Mouse (Mus musculus) neural tube, embryonic 13.5 days (tissue): ENCODE measurements at regions not wholly inside any gene's neighbourhood (a gene's known extent, or its start where the extent isn't known, plus 50 kb on each side); places are given as distances from the start of the nearest gene placed in this dataset.

Experiments
- ATAC-seq: fragments of 200-750 bp; cut with Nextera tagmentation; 2 replicates; pipeline ENCODE4 v1.8.0; 2017; ENCODE audit warnings: low read depth, mild to moderate bottlenecking, moderate TSS enrichment, moderate library complexity
- H3K27ac ChIP-seq: fragments of 300-500 bp; sonication (generic); replicated peaks from 2 replicates; pipeline ENCODE4 v1.5.1; 2015; ENCODE audit warnings: moderate library complexity, mild to moderate bottlenecking, inconsistent platforms
- H3K27me3 ChIP-seq: fragments of 300-500 bp; sonication (generic); 2 replicates; pipeline ENCODE4 v1.6.1; 2015; ENCODE audit warnings: mild to moderate bottlenecking, inconsistent platforms
- H3K36me3 ChIP-seq: fragments of 300-500 bp; sonication (generic); 2 replicates; pipeline ENCODE4 v1.6.1; 2015; ENCODE audit warnings: mild to moderate bottlenecking, inconsistent platforms
- H3K4me1 ChIP-seq: fragments of 300-500 bp; sonication (generic); replicated peaks from 2 replicates; pipeline ENCODE4 v1.6.1; 2015; ENCODE audit warnings: inconsistent platforms
- H3K4me2 ChIP-seq: fragments of 300-500 bp; sonication (generic); 2 replicates; pipeline ENCODE4 v1.6.1; 2015; ENCODE audit warnings: inconsistent platforms, mild to moderate bottlenecking, moderate library complexity
- H3K4me3 ChIP-seq: fragments of 300-500 bp; sonication (generic); 2 replicates; pipeline ENCODE4 v1.5.1; 2015; ENCODE audit warnings: mild to moderate bottlenecking, inconsistent platforms
- H3K9ac ChIP-seq: fragments of 300-500 bp; sonication (generic); 2 replicates; pipeline ENCODE4 v1.6.1; 2015; ENCODE audit warnings: moderate library complexity, mild to moderate bottlenecking, inconsistent platforms
- H3K9me3 ChIP-seq: fragments of 300-500 bp; sonication (generic); 2 replicates; pipeline ENCODE4 v1.6.1; 2016; ENCODE audit warnings: inconsistent platforms
- WGBS: fragments of 180-500 bp; shearing (Covaris S2); methylation state at CpG from one replicate; pipeline ENCODE4 v1.1.7; 2015; 5-methylcytosine and 5-hydroxymethylcytosine counted together

DNA sequence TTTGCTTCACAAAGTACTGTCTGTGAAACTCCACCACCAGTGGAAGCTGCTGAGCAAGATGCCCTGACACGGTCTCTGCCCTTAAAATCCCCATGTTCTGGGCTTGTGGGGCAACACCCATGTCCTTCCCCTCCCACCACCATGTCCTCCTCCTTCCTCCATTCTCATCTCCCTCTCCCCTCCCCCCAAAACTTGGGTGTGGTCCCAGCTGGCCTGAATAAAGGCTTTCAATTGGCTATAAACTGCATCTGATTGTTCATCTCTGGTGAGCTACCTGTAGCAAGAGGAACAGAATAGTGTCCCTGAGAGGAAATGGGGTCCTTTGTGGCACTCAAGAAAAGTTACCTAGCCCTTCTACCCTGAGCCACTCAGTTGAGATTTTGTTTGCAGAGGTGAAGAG is 91.8 kb downstream of the Slc16a9 start:
- Histone ChIP-seq H3K4me3 (no peak overlapping the region), H3K9ac (no peak overlapping the region), H3K27ac (no peak overlapping the region), H3K36me3 (no peaks in the 10 kb centered on the region), H3K4me2 (no peak overlapping the region), H3K27me3 (no peaks in the 10 kb centered on the region), H3K4me1 (no peaks in the 10 kb centered on the region), H3K9me3 (peaks cover 12% of the 10 kb centered on the region; the same call in 1 of the 2 replicates)
- ATAC-seq = no peak
- 89% methylated on average over 1 of the region's 1 CpGs for WGBS

DNA sequence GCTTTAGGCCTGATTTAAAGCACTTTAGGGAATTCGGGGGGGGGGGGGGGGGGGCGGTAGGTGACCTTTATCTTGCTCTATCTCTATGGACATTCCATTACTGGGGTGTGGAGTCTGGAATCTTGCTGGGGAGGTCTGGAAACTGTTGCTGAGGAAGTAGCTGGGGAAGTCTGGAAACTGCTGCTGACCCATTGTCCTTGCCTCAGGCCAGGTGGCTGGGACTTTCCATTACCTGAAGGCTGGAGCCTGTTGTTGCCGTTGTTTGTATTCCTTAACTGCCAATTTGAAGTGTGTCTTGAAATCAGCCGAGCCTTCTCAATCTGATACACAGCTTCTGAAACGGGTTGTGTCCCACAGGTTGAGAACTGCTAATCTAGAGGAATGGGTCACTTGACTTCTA is 80.9 kb upstream of the Fam13c start:
- Histone ChIP-seq H3K4me3 (no peak overlapping the region), H3K4me2 (no peak overlapping the region), H3K4me1 (peaks cover 3% of the 10 kb centered on the region), H3K27me3 (no peaks in the 10 kb centered on the region), H3K27ac (no peak overlapping the region), H3K9me3 (no peaks in the 10 kb centered on the region), H3K9ac (no peak overlapping the region), H3K36me3 (no peaks in the 10 kb centered on the region)
- no peak for ATAC-seq
- 71% methylated on average over 5 of the region's 5 CpGs for WGBS

DNA sequence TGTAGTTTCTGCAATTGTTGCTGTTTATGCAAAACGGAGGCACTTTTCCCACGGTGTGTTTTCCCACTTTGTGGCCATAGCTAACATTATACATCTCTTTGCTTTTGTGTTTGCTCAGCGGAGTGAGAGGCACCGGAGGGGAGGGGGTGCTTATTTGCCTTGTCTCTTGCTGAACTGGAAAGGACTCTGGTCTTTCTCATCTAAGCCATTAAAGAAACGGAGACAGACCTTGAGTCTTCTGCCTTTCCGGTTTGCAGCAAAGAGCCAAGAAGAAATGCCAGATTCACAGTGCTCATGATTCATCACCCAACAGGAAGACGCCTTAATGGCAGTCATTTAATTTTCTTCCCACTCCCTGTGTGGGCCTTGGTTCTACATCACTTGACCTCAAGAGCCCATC is 80.4 kb upstream of the Fam13c start:
- H3K4me2 ChIP-seq = no peak overlapping the region
- no peak for ATAC-seq
- no peaks in the 10 kb centered on the region for H3K27me3 ChIP-seq
- H3K27ac ChIP-seq = no peak overlapping the region
- H3K9ac ChIP-seq = no peak overlapping the region
- peaks cover 3% of the 10 kb centered on the region for H3K4me1 ChIP-seq
- no peaks in the 10 kb centered on the region for H3K9me3 ChIP-seq
- H3K4me3 ChIP-seq = no peak overlapping the region
- no peaks in the 10 kb centered on the region for H3K36me3 ChIP-seq
- 61% methylated on average over 7 of the region's 7 CpGs for WGBS

DNA sequence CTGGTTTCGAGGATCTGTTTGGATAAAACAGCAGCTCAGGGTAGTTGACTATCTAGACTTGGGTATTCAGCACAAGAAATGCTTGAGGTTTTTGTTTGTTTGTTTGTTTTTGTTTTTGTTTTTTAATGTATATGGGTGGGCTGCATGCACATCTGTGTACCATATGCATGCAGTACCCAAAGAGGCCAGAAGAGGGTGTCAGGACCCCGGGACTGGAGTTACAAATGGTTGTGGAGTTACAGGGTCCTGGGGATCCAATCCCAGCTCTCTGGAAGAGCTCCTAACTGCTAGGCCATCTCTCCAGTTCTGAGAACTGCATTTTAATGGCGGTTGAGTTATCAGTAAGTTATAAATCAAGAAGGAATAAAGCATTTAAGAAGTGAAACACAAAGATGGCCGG is 77.2 kb upstream of the Fam13c start:
- no peak overlapping the region for H3K4me2 ChIP-seq
- H3K27me3 ChIP-seq = no peaks in the 10 kb centered on the region
- H3K4me1 ChIP-seq = peaks cover 6% of the 10 kb centered on the region
- no peaks in the 10 kb centered on the region for H3K36me3 ChIP-seq
- no peaks in the 10 kb centered on the region for H3K9me3 ChIP-seq
- no peak overlapping the region for H3K27ac ChIP-seq
- ATAC-seq = no peak
- no peak overlapping the region for H3K9ac ChIP-seq
- no peak overlapping the region for H3K4me3 ChIP-seq
- WGBS = 71% methylated on average over 4 of the region's 4 CpGs

DNA sequence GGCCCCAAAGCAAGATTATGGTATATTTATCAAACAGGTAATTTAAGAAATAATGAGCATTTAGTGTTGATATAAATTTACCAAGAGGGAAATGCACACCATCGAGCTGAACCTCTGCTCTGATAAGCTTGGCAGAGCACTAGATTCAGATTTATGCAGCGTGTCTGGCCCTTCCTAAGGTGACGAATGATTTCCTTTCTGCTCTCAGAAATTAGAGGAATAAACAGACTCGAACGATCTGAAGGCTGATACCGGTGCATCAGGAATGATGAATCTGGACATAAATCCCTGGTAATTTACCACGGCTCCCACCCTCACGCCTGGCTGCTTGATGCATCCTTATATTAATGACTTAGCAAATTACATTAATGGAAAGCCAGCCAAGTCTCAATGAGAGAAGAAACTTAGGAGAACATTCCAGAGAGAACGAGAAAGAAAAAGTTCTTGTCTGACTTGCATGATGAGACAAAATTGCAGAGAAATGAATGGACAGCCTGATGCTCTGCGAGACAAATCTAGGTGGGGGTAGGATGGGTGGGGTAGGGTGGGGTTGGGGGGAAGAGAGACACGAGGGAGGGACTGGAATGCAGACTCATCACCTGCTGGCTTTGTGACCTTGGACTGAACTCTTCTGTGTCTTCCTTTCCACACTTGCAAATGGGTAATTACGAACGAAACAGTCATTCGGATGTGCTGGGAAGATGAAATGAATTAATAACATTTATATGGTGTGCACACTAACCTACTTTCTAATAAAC is 75.9 kb upstream of the Fam13c start:
- H3K4me1 ChIP-seq = peaks cover 12% of the 10 kb centered on the region
- WGBS = 43% methylated on average over 14 of the region's 14 CpGs
- no peak overlapping the region for H3K27ac ChIP-seq
- H3K4me3 ChIP-seq = no peak overlapping the region
- no peak overlapping the region for H3K9ac ChIP-seq
- H3K36me3 ChIP-seq = no peaks in the 10 kb centered on the region
- H3K27me3 ChIP-seq = no peaks in the 10 kb centered on the region
- ATAC-seq = no peak; the same call in 1 of the 2 replicates
- no peak overlapping the region for H3K4me2 ChIP-seq
- H3K9me3 ChIP-seq = no peaks in the 10 kb centered on the region

DNA sequence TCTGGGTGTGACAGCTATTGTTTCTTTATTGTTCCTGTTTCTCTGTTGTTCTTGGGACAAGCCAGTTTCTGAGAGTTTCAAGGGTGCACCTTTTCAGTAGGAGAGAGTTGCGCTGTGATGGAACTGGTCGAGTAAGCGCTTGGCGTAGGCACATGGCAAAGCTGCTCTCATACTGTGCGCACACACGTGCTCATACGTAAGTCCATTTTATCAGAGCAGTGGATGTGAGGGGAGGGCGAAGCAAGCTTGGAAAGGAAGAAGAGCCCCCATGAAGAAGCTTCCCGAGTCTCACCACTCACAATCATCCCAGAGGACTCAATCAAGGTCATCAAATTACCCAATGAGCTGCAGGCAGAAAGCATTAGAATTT is 75.3 kb upstream of the Fam13c start:
- no peak overlapping the region for H3K9ac ChIP-seq
- peaks cover 12% of the 10 kb centered on the region for H3K4me1 ChIP-seq
- H3K27ac ChIP-seq = no peak overlapping the region
- ATAC-seq = no peak
- H3K36me3 ChIP-seq = no peaks in the 10 kb centered on the region
- no peak overlapping the region for H3K4me2 ChIP-seq
- H3K9me3 ChIP-seq = no peaks in the 10 kb centered on the region
- 86% methylated on average over 9 of the region's 9 CpGs for WGBS
- H3K4me3 ChIP-seq = no peak overlapping the region
- no peaks in the 10 kb centered on the region for H3K27me3 ChIP-seq

DNA sequence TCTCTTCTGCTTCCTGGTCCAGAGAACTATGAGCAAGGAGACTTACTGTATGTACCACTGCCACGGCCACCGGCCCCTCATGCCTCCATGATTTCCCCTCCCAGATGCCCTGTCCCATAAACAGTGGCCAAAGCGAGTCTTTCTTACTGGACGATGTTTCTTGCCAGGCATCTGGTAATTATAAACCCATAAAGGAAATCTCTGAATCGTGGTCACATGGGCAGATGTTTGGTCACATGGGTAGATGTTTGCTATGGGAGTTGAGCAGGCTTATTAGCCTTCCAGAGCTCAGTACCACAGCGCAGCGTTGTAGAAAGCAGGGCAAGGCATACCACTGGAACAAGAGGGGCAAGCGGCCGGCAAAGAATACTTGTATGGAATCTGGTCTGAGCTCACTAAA is 74.8 kb upstream of the Fam13c start:
- 86% methylated on average over 9 of the region's 9 CpGs for WGBS
- H3K9me3 ChIP-seq = no peaks in the 10 kb centered on the region

DNA sequence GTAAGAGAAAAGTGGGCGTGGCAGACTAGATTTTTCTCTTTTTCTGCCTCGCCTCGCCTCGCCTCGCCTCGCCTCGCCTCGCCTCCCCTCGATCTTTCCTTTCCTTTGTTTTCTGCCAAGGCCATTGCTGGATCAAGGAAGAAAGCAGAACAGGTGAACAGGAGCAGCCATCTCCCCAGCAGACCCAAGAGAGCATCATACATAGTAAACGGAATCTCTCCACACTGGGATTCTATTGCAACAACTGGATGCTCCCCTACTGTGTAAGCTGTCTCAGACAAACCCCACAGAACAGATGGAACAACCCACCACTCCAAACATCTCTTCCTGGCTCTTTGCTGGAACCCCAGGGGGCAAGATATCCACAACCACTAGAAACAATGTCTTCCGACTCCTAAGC is 72.4 kb upstream of the Fam13c start:
- Histone ChIP-seq H3K27ac (no peak overlapping the region), H3K4me3 (no peak overlapping the region), H3K36me3 (no peaks in the 10 kb centered on the region), H3K4me1 (peaks cover 12% of the 10 kb centered on the region), H3K27me3 (no peaks in the 10 kb centered on the region), H3K9me3 (no peaks in the 10 kb centered on the region), H3K9ac (no peak overlapping the region), H3K4me2 (no peak overlapping the region)
- whole genome bisulfite sequencing = 71% methylated on average over 11 of the region's 11 CpGs
- no peak for ATAC-seq

More for the DNA sequence above, 74.8 kb upstream of the Fam13c start:
- Histone ChIP-seq H3K27ac (no peak overlapping the region), H3K4me1 (peaks cover 12% of the 10 kb centered on the region), H3K27me3 (no peaks in the 10 kb centered on the region), H3K9ac (no peak overlapping the region), H3K4me3 (no peak overlapping the region), H3K4me2 (no peak overlapping the region), H3K36me3 (no peaks in the 10 kb centered on the region)
- no peak for ATAC-seq

DNA sequence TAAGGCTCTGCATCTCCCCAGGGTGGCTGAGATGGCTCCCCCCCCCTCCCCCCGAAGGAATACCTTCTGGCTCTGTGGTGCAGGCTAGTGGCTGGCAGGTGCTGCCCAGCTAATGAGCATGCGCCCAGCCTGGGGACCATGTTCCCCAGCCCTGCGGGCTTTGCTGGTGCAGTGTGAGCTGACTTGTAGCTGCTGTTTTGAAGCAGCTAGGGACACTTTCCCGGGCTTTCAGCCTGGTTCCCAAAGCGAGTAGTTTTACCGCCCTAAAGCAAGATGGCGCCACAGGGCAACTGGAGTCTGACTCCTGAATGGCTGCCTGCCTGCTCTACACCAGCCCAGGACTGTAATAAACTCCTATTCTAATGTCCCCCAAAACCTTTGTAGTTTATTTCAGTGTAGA is 71.6 kb upstream of the Fam13c start:
- H3K27me3 ChIP-seq = no peaks in the 10 kb centered on the region
- peaks cover 12% of the 10 kb centered on the region for H3K4me1 ChIP-seq
- WGBS = 29% methylated on average over 7 of the region's 7 CpGs
- H3K9me3 ChIP-seq = no peaks in the 10 kb centered on the region
- no peak overlapping the region for H3K9ac ChIP-seq
- no peak overlapping the region for H3K4me2 ChIP-seq
- H3K4me3 ChIP-seq = no peak overlapping the region
- H3K36me3 ChIP-seq = no peaks in the 10 kb centered on the region
- ATAC-seq = peak; percentile 67; the same call in 1 of the 2 replicates
- H3K27ac ChIP-seq = no peak overlapping the region

DNA sequence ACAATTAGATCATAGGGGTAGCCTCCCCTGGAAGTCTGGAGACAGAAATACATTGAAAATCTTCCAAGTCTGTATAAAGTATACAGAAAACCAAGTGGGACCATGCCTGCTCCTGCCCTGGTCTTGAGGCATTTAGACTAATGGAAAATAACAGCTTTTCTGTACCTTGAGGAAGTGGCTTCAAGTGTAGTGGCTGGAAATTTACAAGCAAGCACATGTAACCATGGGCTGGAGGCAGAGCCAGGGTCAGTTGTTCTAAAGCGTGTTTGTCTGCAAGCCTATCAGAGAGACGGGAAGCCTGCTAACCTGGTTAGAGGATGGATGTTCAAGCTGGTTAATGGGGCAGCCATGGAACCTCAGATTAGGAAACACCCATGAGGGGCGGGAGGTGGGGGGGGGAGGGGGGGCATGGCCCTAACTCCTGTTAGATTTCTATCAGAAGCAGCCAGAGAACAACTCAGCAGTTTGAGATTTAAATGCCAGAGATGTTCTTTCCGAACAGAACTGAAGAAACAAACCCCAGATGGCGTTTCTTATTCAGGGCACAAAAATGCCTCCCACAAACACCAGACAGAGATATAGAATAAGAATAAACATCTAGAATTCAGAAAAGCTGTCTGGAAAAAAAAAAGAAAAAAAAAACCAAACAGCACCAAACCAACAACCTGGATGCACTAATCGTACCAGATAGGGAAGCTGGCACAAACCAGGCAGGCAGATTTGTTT is 67.7 kb upstream of the Fam13c start:
- no peak for ATAC-seq

DNA sequence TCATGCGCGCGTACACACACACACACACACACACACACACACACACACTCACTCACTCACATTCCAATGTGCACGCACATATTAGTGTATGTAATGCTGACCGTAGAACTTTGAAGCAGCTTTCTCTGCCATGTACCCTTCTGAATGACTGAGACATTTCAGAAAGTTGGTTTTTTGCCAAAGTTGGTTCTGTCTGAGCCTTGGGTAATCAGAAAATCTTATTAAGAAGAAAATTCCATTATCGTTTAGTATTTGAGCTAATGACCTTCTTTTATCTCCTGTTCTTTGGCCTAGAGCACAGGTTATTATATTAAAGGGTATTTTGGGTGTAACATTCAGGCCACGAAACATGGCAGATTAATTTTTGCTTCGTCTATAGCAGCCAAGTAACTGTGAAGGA is 67.1 kb upstream of the Fam13c start:
- Histone ChIP-seq H3K4me2 (no peak overlapping the region), H3K4me3 (no peak overlapping the region), H3K27ac (no peak overlapping the region), H3K36me3 (no peaks in the 10 kb centered on the region), H3K9me3 (no peaks in the 10 kb centered on the region), H3K9ac (no peak overlapping the region), H3K4me1 (peaks cover 5% of the 10 kb centered on the region; the same call in 1 of the 2 replicates), H3K27me3 (no peaks in the 10 kb centered on the region)
- no peak for ATAC-seq
- 90% methylated on average over 8 of the region's 8 CpGs for WGBS

More for the DNA sequence above, 67.7 kb upstream of the Fam13c start:
- H3K4me2 ChIP-seq = no peak overlapping the region
- H3K4me3 ChIP-seq = no peak overlapping the region
- H3K4me1 ChIP-seq = peaks cover 5% of the 10 kb centered on the region; the same call in 1 of the 2 replicates
- H3K36me3 ChIP-seq = no peaks in the 10 kb centered on the region
- H3K27me3 ChIP-seq = no peaks in the 10 kb centered on the region
- H3K9ac ChIP-seq = no peak overlapping the region
- WGBS = 83% methylated on average over 6 of the region's 6 CpGs
- no peak overlapping the region for H3K27ac ChIP-seq
- no peaks in the 10 kb centered on the region for H3K9me3 ChIP-seq

DNA sequence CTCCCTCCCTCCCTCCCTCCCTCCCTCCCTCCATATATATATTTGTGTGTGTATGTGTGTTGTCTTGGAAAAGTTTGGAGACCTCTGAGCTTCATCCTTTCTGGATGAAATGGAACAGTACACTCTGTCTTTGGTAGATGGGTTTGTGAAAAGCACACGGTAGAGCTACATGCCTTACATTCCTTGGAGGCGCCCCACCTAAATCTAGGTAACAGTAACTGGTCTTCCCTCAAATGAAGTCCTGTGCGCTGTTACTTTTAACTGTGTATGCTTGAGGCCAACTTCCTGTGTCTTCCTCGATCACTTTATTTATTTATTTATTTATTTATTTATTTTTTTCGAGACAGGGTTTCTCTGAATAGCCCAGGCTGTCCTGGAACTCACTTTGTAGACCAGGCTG is 66.4 kb upstream of the Fam13c start:
- ATAC-seq = no peak
- H3K9me3 ChIP-seq = no peaks in the 10 kb centered on the region
- no peak overlapping the region for H3K27ac ChIP-seq
- H3K4me3 ChIP-seq = no peak overlapping the region
- H3K4me1 ChIP-seq = no peaks in the 10 kb centered on the region
- H3K9ac ChIP-seq = no peak overlapping the region
- no peak overlapping the region for H3K4me2 ChIP-seq
- no peaks in the 10 kb centered on the region for H3K27me3 ChIP-seq
- WGBS = 87% methylated on average over 5 of the region's 5 CpGs
- no peaks in the 10 kb centered on the region for H3K36me3 ChIP-seq
